Mouse (Mus musculus) ES-E14 (cell line): ENCODE measurements around the gene Btbd10.

Source experiments
- HCFC1 ChIP-seq: IDR thresholded peaks from 2 replicates; pipeline ENCODE4 v1.6.1; 2012; ENCODE audit warnings: low read length, inconsistent platforms, borderline replicate concordance; ENCODE audit not compliant: insufficient read depth
- ZC3H11A ChIP-seq: IDR thresholded peaks from 2 replicates; pipeline ENCODE4 v1.6.1; 2012; ENCODE audit warnings: low read depth, mild to moderate bottlenecking, inconsistent platforms, low read length, borderline replicate concordance
- ZNF384 ChIP-seq: IDR thresholded peaks from 2 replicates; pipeline ENCODE4 v1.6.1; 2012; ENCODE audit warnings: low read depth, low read length, inconsistent platforms

DNA sequence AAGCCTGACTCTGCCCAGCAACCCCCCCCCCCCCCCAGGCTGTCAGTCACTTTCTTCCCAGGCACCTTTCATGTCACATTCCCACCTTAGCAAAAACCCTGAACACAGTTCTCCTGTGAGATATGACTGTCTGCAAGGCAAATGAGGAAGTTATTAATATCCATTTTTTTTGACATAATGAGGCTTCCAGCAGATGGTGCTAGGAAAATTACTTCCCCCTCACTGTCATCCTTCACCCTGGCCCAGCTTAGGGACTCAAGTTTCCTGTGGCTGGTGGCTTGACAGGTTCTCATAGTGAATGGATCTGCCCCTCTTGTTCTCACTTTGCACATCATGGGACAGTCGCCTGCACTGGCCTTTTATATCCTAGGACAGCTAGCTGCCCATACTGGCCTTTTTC lies 80.0 kb downstream of the Btbd10 start:
- TF ChIP-seq ZNF384 = no peak
- no peak for TF ChIP-seq ZC3H11A
- no peak for TF ChIP-seq HCFC1
